Mouse (Mus musculus) erythroblast, embryonic 14.5 days (primary cell): ENCODE measurements around the gene Ddx17.

Experiments
- GATA1 ChIP-seq: IDR thresholded peaks from 2 replicates; pipeline ENCODE4 v1.6.1; 2012; ENCODE audit warnings: low read length, inconsistent platforms, mixed read lengths
- TAL1 ChIP-seq: IDR thresholded peaks from 3 replicates; pipeline ENCODE4 v1.6.1; 2012; ENCODE audit warnings: low read length, inconsistent platforms, mixed read lengths

- TF ChIP-seq GATA1: no peak
- TF ChIP-seq TAL1: no peak
Measured at GRCm38 (mm10) chr15:79575543-79576222, 29.1 kb upstream of the Ddx17 start.
